Mouse (Mus musculus) liver, postnatal 0 days (tissue): Measurements from ENCODE around the gene Arl3. TPM values are rescaled to one million over a fixed set of nuclear protein-coding genes. Genes with fewer than 3 reads are reported as not detected.

Source experiments
- ATAC-seq: fragments of 200-750 bp; cut with Nextera tagmentation; 2 replicates; pipeline ENCODE4 v1.8.0; 2017; ENCODE audit warnings: mild to moderate bottlenecking, moderate library complexity
- DNase-seq: peaks from one replicate; pipeline ENCODE4 v3.0.0-alpha.2; 2016
- H3K27ac ChIP-seq: fragments of 300-500 bp; sonication (generic); 2 replicates; pipeline ENCODE4 v1.5.1; 2014; ENCODE audit warnings: antibody characterized with exemption, moderate library complexity, mild to moderate bottlenecking, low read depth
- H3K27me3 ChIP-seq: fragments of 300-500 bp; sonication (generic); 2 replicates; pipeline ENCODE4 v1.6.1; 2014; ENCODE audit warnings: low read length, control low read depth, mixed read lengths; ENCODE audit not compliant: insufficient read depth
- H3K36me3 ChIP-seq: fragments of 300-500 bp; sonication (generic); replicated peaks from 2 replicates; pipeline ENCODE4 v1.6.1; 2014; ENCODE audit warnings: mild to moderate bottlenecking, control low read depth, low read length, moderate library complexity, mixed read lengths; ENCODE audit not compliant: insufficient read depth
- H3K4me1 ChIP-seq: fragments of 300-500 bp; sonication (generic); 2 replicates; pipeline ENCODE4 v1.6.1; 2014; ENCODE audit warnings: antibody characterized with exemption, mild to moderate bottlenecking, control low read depth; ENCODE audit not compliant: insufficient read depth
- H3K4me2 ChIP-seq: fragments of 300-500 bp; sonication (generic); 2 replicates; pipeline ENCODE4 v1.6.1; 2014; ENCODE audit warnings: low read depth, mild to moderate bottlenecking, low read length, moderate library complexity, mixed read lengths
- H3K4me3 ChIP-seq: fragments of 300-500 bp; sonication (generic); 2 replicates; pipeline ENCODE4 v1.5.1; 2014; ENCODE audit warnings: low read depth, low read length
- H3K9ac ChIP-seq: fragments of 300-500 bp; sonication (generic); replicated peaks from 2 replicates; pipeline ENCODE4 v1.6.1; 2014; ENCODE audit warnings: mild to moderate bottlenecking, moderate library complexity
- H3K9me3 ChIP-seq: fragments of 300-500 bp; sonication (generic); 2 replicates; pipeline ENCODE4 v1.6.1; 2016; ENCODE audit warnings: mild to moderate bottlenecking, control low read depth, low read length, mixed read lengths
- CTCF ChIP-seq: sonication (generic); IDR thresholded peaks from 2 replicates; pipeline ENCODE4 v1.5.1; 2016; ENCODE audit warnings: antibody characterized with exemption, low read depth
- EP300 ChIP-seq: IDR thresholded peaks from 2 replicates; pipeline ENCODE4 v1.6.1; 2016; ENCODE audit warnings: antibody characterized with exemption, low read depth, mild to moderate bottlenecking
- WGBS: fragments of 180-500 bp; shearing (Covaris S2); extraction: QIAGEN DNeasy Blood & Tissue Kit; methylation state at CpG from one replicate; pipeline ENCODE4 v1.1.7; 2014; ENCODE audit not compliant: insufficient replicate concordance; 5-methylcytosine and 5-hydroxymethylcytosine counted together
- polyA plus RNA-seq: library from polyadenylated mRNA; unstranded; fragments of >200 nt; fragmentation: Nextera tagmentation; extraction: Ambion mirVana; gene quantifications from 2 replicates; pipeline ENCODE4 v1.2.1, GENCODE M21; 2015

Gene Arl3
- polyA plus RNA-seq, 1 experiment from 2014 or later, result 17.0 TPM

DNA sequence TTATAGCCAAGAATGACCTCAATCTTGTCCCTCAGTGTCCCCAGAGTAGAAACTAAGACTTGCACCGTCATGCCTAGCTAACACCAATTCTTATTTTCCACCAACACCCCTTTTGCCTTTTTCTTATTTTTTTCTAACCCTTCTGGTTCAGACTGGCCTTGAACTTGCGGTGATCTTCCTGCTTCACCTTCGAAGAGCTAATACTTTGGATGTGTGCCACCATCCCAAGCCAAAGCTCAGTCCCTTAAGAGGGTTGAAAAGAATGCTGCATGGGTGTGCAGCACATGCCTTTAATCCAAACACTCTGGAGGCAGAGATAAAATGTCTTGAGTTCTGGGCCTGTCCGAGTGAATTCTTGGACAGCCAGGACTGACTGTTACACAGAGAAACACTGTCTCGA, 62.6 kb downstream of the Arl3 start:
- Histone ChIP-seq H3K27me3 (no peaks in the 10 kb centered on the region), H3K9ac (0 out of 2 replicates have a peak overlapping the region, but pooled peaks have one; percentile 11), H3K4me3 (no peak overlapping the region), H3K4me2 (0 out of 2 replicates have a peak overlapping the region, but pooled peaks have one; percentile 9), H3K4me1 (peaks cover 61% of the 10 kb centered on the region), H3K27ac (peak overlapping the region; percentile 70; the same call in 1 of the 2 replicates), H3K36me3 (peaks cover 82% of the 10 kb centered on the region), H3K9me3 (no peaks in the 10 kb centered on the region)
- TF ChIP-seq CTCF (no peak), EP300 (no peak)
- no peak for ATAC-seq
- WGBS, result 65% methylated on average over 5 of the region's 5 CpGs
- no peak for DNase-seq

DNA sequence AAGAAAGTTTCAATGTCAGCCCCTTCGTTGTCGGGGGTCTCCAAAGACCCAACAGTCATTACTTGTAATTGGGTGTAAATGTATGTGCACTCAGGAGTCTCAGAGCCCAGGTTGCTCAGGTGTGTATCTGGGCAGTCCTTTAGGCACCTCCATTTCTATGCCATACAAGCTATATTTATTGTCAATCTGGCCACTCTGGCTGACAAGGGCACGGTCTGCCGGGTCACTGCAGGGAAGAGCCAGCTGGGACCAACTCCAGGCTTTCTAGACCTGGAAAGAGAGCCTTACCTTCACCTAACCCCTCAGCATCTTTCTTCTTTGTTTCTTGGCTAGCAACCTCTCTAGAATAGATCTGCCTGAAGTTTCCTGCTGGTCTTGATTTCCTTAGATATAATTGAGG, 63.3 kb downstream of the Arl3 start:
- TF ChIP-seq CTCF, result no peak
- TF ChIP-seq EP300, result no peak
- H3K4me1 ChIP-seq, result peaks cover 67% of the 10 kb centered on the region
- no peak overlapping the region for H3K9ac ChIP-seq
- ATAC-seq (no peak), DNase-seq (no peak)
- H3K36me3 ChIP-seq, result peaks cover 75% of the 10 kb centered on the region
- no peak overlapping the region for H3K4me2 ChIP-seq
- H3K4me3 ChIP-seq, result no peak overlapping the region
- H3K27ac ChIP-seq, result no peak overlapping the region
- 72% methylated on average over 4 of the region's 4 CpGs for WGBS
- H3K9me3 ChIP-seq, result no peaks in the 10 kb centered on the region
- no peaks in the 10 kb centered on the region for H3K27me3 ChIP-seq

DNA sequence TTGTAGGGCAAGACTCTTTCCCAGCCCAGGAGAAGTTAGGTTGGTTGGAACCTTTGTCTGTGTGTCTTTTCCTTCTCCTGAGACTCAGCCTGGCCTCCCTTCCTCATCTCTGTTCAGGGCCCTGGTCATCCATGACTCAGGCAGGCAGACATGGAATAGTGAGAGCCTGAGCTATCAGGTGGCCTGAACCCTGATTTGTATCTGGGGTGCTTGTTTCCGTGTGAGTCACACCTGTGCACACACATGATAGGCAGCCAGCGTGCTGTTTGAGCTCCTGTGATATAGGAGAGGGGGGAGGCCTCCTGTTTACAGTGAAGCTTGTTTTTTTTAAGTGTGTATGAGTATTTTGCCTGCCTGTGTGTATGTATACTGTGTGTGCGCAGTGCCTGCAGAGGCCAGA, 63.8 kb downstream of the Arl3 start:
- H3K4me1 ChIP-seq, result peaks cover 71% of the 10 kb centered on the region
- H3K4me3 ChIP-seq, result no peak overlapping the region
- TF ChIP-seq CTCF, result no peak
- no peak for TF ChIP-seq EP300
- H3K9me3 ChIP-seq, result no peaks in the 10 kb centered on the region
- H3K4me2 ChIP-seq, result no peak overlapping the region
- peaks cover 70% of the 10 kb centered on the region for H3K36me3 ChIP-seq
- ATAC-seq, result no peak
- H3K27ac ChIP-seq, result 0 out of 2 replicates have a peak overlapping the region, but pooled peaks have one; percentile 8
- no peak overlapping the region for H3K9ac ChIP-seq
- no peak for DNase-seq
- no peaks in the 10 kb centered on the region for H3K27me3 ChIP-seq
- WGBS, result 62% methylated on average over 3 of the region's 3 CpGs

DNA sequence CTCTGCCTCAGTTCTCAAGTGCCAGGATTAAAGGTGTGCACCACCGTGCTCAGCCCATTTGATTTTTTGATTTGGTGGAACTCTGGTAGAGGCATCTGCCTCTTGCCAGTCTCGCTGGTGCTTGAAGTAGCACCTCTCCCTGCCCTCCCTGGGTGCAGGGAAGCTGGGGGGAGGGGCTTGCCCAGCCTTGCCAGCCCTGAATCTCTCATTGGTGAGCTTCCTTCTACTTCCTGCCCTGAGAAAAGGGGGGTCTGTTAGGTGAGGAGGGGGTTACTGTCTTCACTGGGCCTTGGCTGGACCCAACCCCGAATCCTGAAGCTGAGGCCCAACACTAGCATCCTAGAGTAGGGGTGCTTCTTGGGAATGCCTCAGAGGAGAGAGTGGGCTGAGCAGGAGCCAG, 64.3 kb downstream of the Arl3 start:
- 78% methylated on average over 3 of the region's 3 CpGs for WGBS
- H3K27me3 ChIP-seq, result no peaks in the 10 kb centered on the region
- H3K36me3 ChIP-seq, result peaks cover 65% of the 10 kb centered on the region
- H3K9me3 ChIP-seq, result no peaks in the 10 kb centered on the region
- ATAC-seq, result no peak
- no peak overlapping the region for H3K4me3 ChIP-seq
- H3K4me2 ChIP-seq, result 0 out of 2 replicates have a peak overlapping the region, but pooled peaks have one; percentile 5
- H3K4me1 ChIP-seq, result peaks cover 73% of the 10 kb centered on the region
- no peak overlapping the region for H3K27ac ChIP-seq
- H3K9ac ChIP-seq, result no peak overlapping the region
- no peak for DNase-seq
- TF ChIP-seq EP300 (no peak), CTCF (no peak)

DNA sequence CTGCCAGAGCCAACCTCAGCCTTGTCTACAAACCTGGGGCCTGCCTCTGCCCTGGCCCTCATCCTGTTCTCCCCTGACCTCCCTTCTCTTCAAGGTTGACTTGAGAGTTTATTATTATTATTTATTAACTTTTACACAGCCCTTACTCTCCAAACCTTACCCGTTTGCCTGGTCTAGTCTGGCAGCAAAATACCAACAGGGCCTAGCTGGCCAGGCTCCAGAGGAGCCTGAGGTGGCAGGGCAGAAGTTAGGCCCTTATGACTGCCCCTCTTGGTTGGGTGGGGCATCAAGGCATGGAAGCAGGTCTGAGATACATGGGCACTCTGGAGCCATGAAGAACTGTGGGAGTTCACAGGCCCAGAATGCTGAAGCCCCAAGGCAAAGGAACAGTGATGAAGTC, 65.2 kb downstream of the Arl3 start:
- no peak for TF ChIP-seq EP300
- no peak for TF ChIP-seq CTCF
- H3K4me3 ChIP-seq, result no peak overlapping the region
- H3K9ac ChIP-seq, result no peak overlapping the region; the same call in 1 of the 2 replicates
- H3K9me3 ChIP-seq, result no peaks in the 10 kb centered on the region
- peaks cover 58% of the 10 kb centered on the region for H3K36me3 ChIP-seq
- 0 out of 2 replicates have a peak overlapping the region, but pooled peaks have one; percentile 9 for H3K4me2 ChIP-seq
- DNase-seq (no peak), ATAC-seq (no peak)
- H3K27me3 ChIP-seq, result no peaks in the 10 kb centered on the region
- peaks cover 73% of the 10 kb centered on the region for H3K4me1 ChIP-seq
- WGBS, result 61% methylated on average over 1 of the region's 1 CpGs
- 0 out of 2 replicates have a peak overlapping the region, but pooled peaks have one; percentile 14 for H3K27ac ChIP-seq

DNA sequence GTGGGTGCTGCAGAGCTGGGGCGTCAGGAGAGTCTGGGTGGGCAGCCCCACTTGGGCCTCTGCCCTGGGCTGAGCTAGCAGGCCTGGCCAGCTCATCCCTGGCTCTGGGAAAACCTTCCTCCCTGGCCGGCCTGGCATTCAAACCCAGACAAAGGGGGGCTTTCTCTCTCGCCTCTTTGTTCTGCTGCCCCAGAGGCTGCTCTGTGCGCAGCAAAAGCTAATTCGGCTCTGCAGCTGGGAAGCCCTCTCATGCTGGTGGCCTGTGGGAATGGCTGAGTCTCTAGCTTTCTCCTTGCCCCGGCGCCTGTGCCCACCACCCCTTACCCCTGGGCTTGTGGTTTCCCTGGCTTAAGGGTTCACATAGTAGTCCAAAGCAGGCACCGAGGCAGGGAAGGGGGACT, 65.8 kb downstream of the Arl3 start:
- Histone ChIP-seq H3K4me3 (no peak overlapping the region), H3K4me2 (0 out of 2 replicates have a peak overlapping the region, but pooled peaks have one; percentile 98), H3K27me3 (no peaks in the 10 kb centered on the region), H3K36me3 (peaks cover 51% of the 10 kb centered on the region), H3K9me3 (no peaks in the 10 kb centered on the region), H3K27ac (peak overlapping the region; percentile 99; the same call in 1 of the 2 replicates), H3K9ac (peak overlapping the region; percentile 96; the same call in 1 of the 2 replicates), H3K4me1 (peaks cover 77% of the 10 kb centered on the region)
- WGBS, result 73% methylated on average over 8 of the region's 8 CpGs
- no peak for DNase-seq
- ATAC-seq, result no peak
- TF ChIP-seq CTCF (no peak), EP300 (no peak)
